Mouse (Mus musculus): Measurements from ENCODE around the gene Vwa1. TPM values are rescaled to one million over a fixed set of nuclear protein-coding genes. Genes with fewer than 3 reads are reported as not detected.
A peak's percentile ranks its signal among the peaks of the same experiment; 100 is the strongest.

Gene Vwa1
- polyA plus RNA-seq, 1 experiment from 2014 or later: 14.8 TPM

- Histone ChIP-seq H3K4me1 (replicated peaks; ENCODE audit: insufficient read depth, low read length) (0 out of 2 replicates have a peak, but pooled peaks cover 16% of the 10 kb centered on the region), H3K27me3 (ENCODE audit: insufficient read depth, low read length) (no peaks in the 10 kb centered on the region), H3K9ac (ENCODE audit: low read depth, low read length) (peak overlapping the region; percentile 72), H3K4me2 (ENCODE audit: low read length) (peak overlapping the region; percentile 90), H3K4me3 (replicated peaks; ENCODE audit: low read depth, low read length) (peak overlapping the region; percentile 73), H3K9me3 (replicated peaks; ENCODE audit: low read length) (no peaks in the 10 kb centered on the region), H3K27ac (peak overlapping the region; percentile 82), H3K36me3 (ENCODE audit: insufficient read depth, low read length) (peaks cover 11% of the 10 kb centered on the region)
- ATAC-seq (replicated peaks; ENCODE audit: low FRiP score, low read depth) (no peak), DNase-seq (ENCODE audit: low spot score) (peak; percentile 61)
- TF ChIP-seq CTCF (IDR thresholded peaks at IDR 0.05; ENCODE audit: low read depth): peak; percentile 54
- WGBS: 2% methylated on average over 10 of the region's 10 CpGs
Measured at GRCm38 (mm10) chr4:155759862-155760612, 14.5 kb downstream of the Vwa1 start.

GRCm38 (mm10) chr4:155757011-155757410, 17.5 kb downstream of the Vwa1 start:
- Histone ChIP-seq H3K36me3 (ENCODE audit: insufficient read depth, low read length) (peaks cover 30% of the 10 kb centered on the region), H3K9me3 (replicated peaks; ENCODE audit: low read length) (no peaks in the 10 kb centered on the region), H3K4me2 (ENCODE audit: low read length) (no peak overlapping the region), H3K9ac (ENCODE audit: low read depth, low read length) (no peak overlapping the region), H3K4me3 (replicated peaks; ENCODE audit: low read depth, low read length) (no peak overlapping the region), H3K27ac (no peak overlapping the region), H3K27me3 (ENCODE audit: insufficient read depth, low read length) (no peaks in the 10 kb centered on the region), H3K4me1 (replicated peaks; ENCODE audit: insufficient read depth, low read length) (0 out of 2 replicates have a peak, but pooled peaks cover 16% of the 10 kb centered on the region)
- no peak for TF ChIP-seq CTCF (IDR thresholded peaks at IDR 0.05; ENCODE audit: low read depth)
- 95% methylated on average over 12 of the region's 12 CpGs for WGBS
- ATAC-seq (replicated peaks; ENCODE audit: low FRiP score, low read depth): no peak
- DNase-seq (ENCODE audit: low spot score): no peak

DNA sequence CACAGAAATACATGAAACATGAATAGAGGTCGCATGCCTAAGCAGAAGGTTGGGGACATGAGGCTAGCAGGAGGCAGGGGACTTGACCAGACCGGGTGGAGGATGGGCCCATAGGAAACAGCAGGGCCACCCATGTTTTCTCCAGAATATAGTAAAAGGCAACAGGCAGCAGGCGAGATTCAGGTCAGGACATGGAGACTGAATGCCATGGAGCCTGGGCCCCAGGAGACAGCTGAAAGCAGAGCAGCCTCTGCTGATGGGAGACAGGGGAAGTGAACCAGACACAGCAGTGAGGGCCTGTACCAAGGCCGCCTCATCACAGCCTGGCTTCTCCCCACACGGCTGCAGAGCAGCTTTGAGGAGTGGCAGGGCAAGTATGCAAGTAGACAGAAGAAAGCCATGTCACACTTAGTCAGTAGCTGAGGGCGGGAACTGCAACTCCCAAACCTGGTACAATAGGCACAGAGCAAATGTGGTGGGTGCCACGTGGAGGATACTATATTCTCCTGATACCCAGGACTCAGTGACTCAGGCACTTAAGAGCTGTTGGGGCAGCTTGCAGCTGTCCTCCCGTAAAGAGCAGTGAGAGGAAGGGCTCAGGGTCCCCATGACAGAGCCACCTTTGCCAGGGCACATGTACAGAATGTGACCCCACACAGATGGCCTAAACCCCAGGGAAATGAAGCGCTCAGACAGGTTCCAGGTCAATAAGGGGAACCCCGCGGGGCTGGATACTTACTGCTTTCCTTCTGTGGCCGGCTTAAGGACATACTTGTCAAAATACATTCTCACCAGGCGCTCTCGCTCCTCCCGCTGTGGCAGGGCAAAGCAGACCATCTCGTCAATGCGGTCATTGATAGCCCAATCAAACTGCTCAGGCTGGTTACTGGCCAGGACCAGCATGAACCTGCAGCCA, 27.7 kb downstream of the Vwa1 start:
- TF ChIP-seq CTCF (IDR thresholded peaks at IDR 0.05; ENCODE audit: low read depth): no peak
- H3K4me2 ChIP-seq (ENCODE audit: low read length): no peak overlapping the region
- H3K27ac ChIP-seq: no peak overlapping the region
- no peaks in the 10 kb centered on the region for H3K9me3 ChIP-seq (replicated peaks; ENCODE audit: low read length)
- peaks cover 66% of the 10 kb centered on the region for H3K36me3 ChIP-seq (ENCODE audit: insufficient read depth, low read length)
- H3K4me3 ChIP-seq (replicated peaks; ENCODE audit: low read depth, low read length): no peak overlapping the region
- ATAC-seq (replicated peaks; ENCODE audit: low FRiP score, low read depth) (no peak), DNase-seq (ENCODE audit: low spot score) (no peak)
- 91% methylated on average over 17 of the region's 17 CpGs for WGBS
- H3K9ac ChIP-seq (ENCODE audit: low read depth, low read length): no peak overlapping the region
- H3K27me3 ChIP-seq (ENCODE audit: insufficient read depth, low read length): no peaks in the 10 kb centered on the region
- no peaks in the 10 kb centered on the region for H3K4me1 ChIP-seq (replicated peaks; ENCODE audit: insufficient read depth, low read length)

- no peak overlapping the region for H3K9ac ChIP-seq (ENCODE audit: low read depth, low read length)
- 82% methylated on average over 8 of the region's 8 CpGs for WGBS
- no peak overlapping the region for H3K4me3 ChIP-seq (replicated peaks; ENCODE audit: low read depth, low read length)
- DNase-seq (ENCODE audit: low spot score) (no peak), ATAC-seq (replicated peaks; ENCODE audit: low FRiP score, low read depth) (no peak)
- H3K4me2 ChIP-seq (ENCODE audit: low read length): no peak overlapping the region
- no peaks in the 10 kb centered on the region for H3K27me3 ChIP-seq (ENCODE audit: insufficient read depth, low read length)
- no peak overlapping the region for H3K27ac ChIP-seq
- H3K36me3 ChIP-seq (ENCODE audit: insufficient read depth, low read length): peaks cover 72% of the 10 kb centered on the region
- no peak for TF ChIP-seq CTCF (IDR thresholded peaks at IDR 0.05; ENCODE audit: low read depth)
- H3K9me3 ChIP-seq (replicated peaks; ENCODE audit: low read length): no peaks in the 10 kb centered on the region
- no peaks in the 10 kb centered on the region for H3K4me1 ChIP-seq (replicated peaks; ENCODE audit: insufficient read depth, low read length)
Measured at GRCm38 (mm10) chr4:155746036-155746548, 28.4 kb downstream of the Vwa1 start.

DNA sequence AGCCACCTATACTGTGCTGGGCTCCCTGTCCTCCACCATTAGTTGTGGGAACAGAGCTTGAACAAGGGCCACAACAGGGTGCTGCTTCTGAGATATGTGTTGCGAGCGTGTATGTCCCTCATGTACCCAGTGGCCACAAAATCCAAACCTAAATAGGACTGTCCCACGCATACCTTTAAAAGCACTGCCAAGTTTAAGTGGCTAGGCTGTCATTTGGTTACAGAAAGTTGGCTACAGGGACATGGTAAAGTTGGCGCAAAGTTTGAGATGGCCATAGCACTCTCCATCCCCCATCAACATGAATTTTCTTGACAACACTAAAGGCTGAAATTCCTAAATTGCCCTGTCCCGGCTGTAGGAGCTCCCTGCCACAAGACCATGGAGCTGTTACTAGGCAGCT, 29.4 kb downstream of the Vwa1 start:
- ATAC-seq (replicated peaks; ENCODE audit: low FRiP score, low read depth): no peak

GRCm38 (mm10) chr4:155744474-155744873, 30.0 kb downstream of the Vwa1 start:
- 85% methylated on average over 8 of the region's 8 CpGs for WGBS
- Histone ChIP-seq H3K4me1 (replicated peaks; ENCODE audit: insufficient read depth, low read length) (no peaks in the 10 kb centered on the region), H3K27ac (no peak overlapping the region), H3K36me3 (ENCODE audit: insufficient read depth, low read length) (peaks cover 75% of the 10 kb centered on the region), H3K27me3 (ENCODE audit: insufficient read depth, low read length) (no peaks in the 10 kb centered on the region), H3K4me2 (ENCODE audit: low read length) (no peak overlapping the region), H3K4me3 (replicated peaks; ENCODE audit: low read depth, low read length) (no peak overlapping the region), H3K9me3 (replicated peaks; ENCODE audit: low read length) (no peaks in the 10 kb centered on the region), H3K9ac (ENCODE audit: low read depth, low read length) (no peak overlapping the region)
- no peak for TF ChIP-seq CTCF (IDR thresholded peaks at IDR 0.05; ENCODE audit: low read depth)
- no peak for ATAC-seq (replicated peaks; ENCODE audit: low FRiP score, low read depth)
- no peak for DNase-seq (ENCODE audit: low spot score)

More for the DNA sequence above, 29.4 kb downstream of the Vwa1 start:
- WGBS: 89% methylated on average over 5 of the region's 5 CpGs
- no peak for TF ChIP-seq CTCF (IDR thresholded peaks at IDR 0.05; ENCODE audit: low read depth)
- Histone ChIP-seq H3K27ac (no peak overlapping the region), H3K36me3 (ENCODE audit: insufficient read depth, low read length) (peaks cover 76% of the 10 kb centered on the region), H3K4me1 (replicated peaks; ENCODE audit: insufficient read depth, low read length) (no peaks in the 10 kb centered on the region), H3K4me3 (replicated peaks; ENCODE audit: low read depth, low read length) (no peak overlapping the region), H3K9me3 (replicated peaks; ENCODE audit: low read length) (no peaks in the 10 kb centered on the region), H3K9ac (ENCODE audit: low read depth, low read length) (no peak overlapping the region), H3K4me2 (ENCODE audit: low read length) (no peak overlapping the region), H3K27me3 (ENCODE audit: insufficient read depth, low read length) (no peaks in the 10 kb centered on the region)
- no peak for DNase-seq (ENCODE audit: low spot score)

All from kidney, postnatal 0 days (tissue).